Mouse (Mus musculus) embryonic fibroblast, embryonic 13.5 days (primary cell): ENCODE measurements around the gene Iqschfp.

Source experiments
- CTCF ChIP-seq: IDR thresholded peaks from 2 replicates; pipeline ENCODE4 v1.5.1; 2011; ENCODE audit warnings: mild to moderate bottlenecking, control low read depth, low read length, moderate library complexity, borderline replicate concordance; ENCODE audit not compliant: insufficient read depth
- POLR2A ChIP-seq: IDR thresholded peaks from 2 replicates; pipeline ENCODE4 v1.6.1; 2011; ENCODE audit warnings: low read depth, mild to moderate bottlenecking, control low read depth, low read length, moderate library complexity

- TF ChIP-seq POLR2A: no peak
- TF ChIP-seq CTCF: no peak
Observed at GRCm38 (mm10) chr3:68160175-68160574, 268.1 kb downstream of the Iqschfp start.
